Mouse (Mus musculus) intestine, postnatal 0 days (tissue): ENCODE data around the gene Il21r. TPM values are rescaled to one million over a fixed set of nuclear protein-coding genes. Genes with fewer than 3 reads are reported as not detected.
A peak's percentile ranks its signal among the peaks of the same experiment; 100 is the strongest.

Experiments
- ATAC-seq: fragments of 200-750 bp; cut with Nextera tagmentation; 2 replicates; pipeline ENCODE4 v1.8.0; 2017; ENCODE audit warnings: mild to moderate bottlenecking, moderate TSS enrichment, moderate library complexity
- H3K27ac ChIP-seq: fragments of 300-500 bp; sonication (generic); 2 replicates; pipeline ENCODE4 v1.5.1; 2014; ENCODE audit warnings: mild to moderate bottlenecking, low read depth, low read length, moderate library complexity
- H3K27me3 ChIP-seq: fragments of 300-500 bp; sonication (generic); replicated peaks from 2 replicates; pipeline ENCODE4 v1.6.1; 2014; ENCODE audit warnings: low read length, mixed read lengths; ENCODE audit not compliant: control insufficient read depth, insufficient read depth
- H3K36me3 ChIP-seq: fragments of 300-500 bp; sonication (generic); 2 replicates; pipeline ENCODE4 v1.6.1; 2014; ENCODE audit warnings: mild to moderate bottlenecking, moderate library complexity; ENCODE audit not compliant: control insufficient read depth, insufficient read depth
- H3K4me1 ChIP-seq: fragments of 300-500 bp; sonication (generic); replicated peaks from 2 replicates; pipeline ENCODE4 v1.6.1; 2014; ENCODE audit warnings: antibody characterized with exemption, low read length, mixed read lengths; ENCODE audit not compliant: control insufficient read depth, insufficient read depth
- H3K4me2 ChIP-seq: fragments of 300-500 bp; sonication (generic); replicated peaks from 2 replicates; pipeline ENCODE4 v1.6.1; 2014; ENCODE audit warnings: low read depth, mild to moderate bottlenecking, moderate library complexity
- H3K4me3 ChIP-seq: fragments of 300-500 bp; sonication (generic); 2 replicates; pipeline ENCODE4 v1.5.1; 2014; ENCODE audit warnings: low read depth, low read length
- H3K9ac ChIP-seq: fragments of 300-500 bp; sonication (generic); 2 replicates; pipeline ENCODE4 v1.6.1; 2014; ENCODE audit warnings: mild to moderate bottlenecking, low read depth, low read length
- H3K9me3 ChIP-seq: fragments of 300-500 bp; sonication (generic); 2 replicates; pipeline ENCODE4 v1.6.1; 2016; ENCODE audit warnings: mixed run types; ENCODE audit not compliant: control insufficient read depth
- CTCF ChIP-seq: sonication (generic); IDR thresholded peaks from 2 replicates; pipeline ENCODE4 v1.5.1; 2016; ENCODE audit warnings: low read depth, mild to moderate bottlenecking, control low read depth, antibody characterized with exemption, moderate library complexity
- WGBS: fragments of 180-500 bp; shearing (Covaris S2); extraction: QIAGEN DNeasy Blood & Tissue Kit; methylation state at CpG from one replicate; pipeline ENCODE4 v1.1.7; 2014; 5-methylcytosine and 5-hydroxymethylcytosine counted together
- polyA plus RNA-seq: library from polyadenylated mRNA; unstranded; fragments of >200 nt; fragmentation: Nextera tagmentation; extraction: Ambion mirVana; gene quantifications from 2 replicates; pipeline ENCODE4 v1.2.1, GENCODE M21; 2015

Gene Il21r
- polyA plus RNA-seq, 1 experiment from 2014 or later: 0.09 TPM

DNA sequence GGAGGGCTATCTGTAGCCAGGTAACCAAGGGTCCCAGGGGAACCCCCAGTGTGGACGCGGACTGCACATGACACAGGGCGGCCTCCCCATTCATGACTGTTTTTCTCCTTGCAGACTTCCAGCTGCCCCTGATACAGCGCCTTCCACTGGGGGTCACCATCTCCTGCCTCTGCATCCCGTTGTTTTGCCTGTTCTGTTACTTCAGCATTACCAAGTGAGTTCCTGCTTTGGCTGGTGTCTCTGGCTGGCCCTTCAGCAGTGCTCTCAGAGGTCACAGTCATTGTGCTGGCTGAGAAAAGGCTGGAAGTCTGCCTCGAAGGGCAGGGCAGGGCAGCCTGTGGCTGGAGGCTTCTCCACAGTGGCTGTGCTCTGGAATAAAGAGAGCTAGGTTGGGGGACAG, 30.5 kb upstream of the Il21r start:
- H3K9ac ChIP-seq: no peak overlapping the region
- WGBS: 65% methylated on average over 6 of the region's 6 CpGs
- peaks cover 98% of the 10 kb centered on the region for H3K36me3 ChIP-seq

DNA sequence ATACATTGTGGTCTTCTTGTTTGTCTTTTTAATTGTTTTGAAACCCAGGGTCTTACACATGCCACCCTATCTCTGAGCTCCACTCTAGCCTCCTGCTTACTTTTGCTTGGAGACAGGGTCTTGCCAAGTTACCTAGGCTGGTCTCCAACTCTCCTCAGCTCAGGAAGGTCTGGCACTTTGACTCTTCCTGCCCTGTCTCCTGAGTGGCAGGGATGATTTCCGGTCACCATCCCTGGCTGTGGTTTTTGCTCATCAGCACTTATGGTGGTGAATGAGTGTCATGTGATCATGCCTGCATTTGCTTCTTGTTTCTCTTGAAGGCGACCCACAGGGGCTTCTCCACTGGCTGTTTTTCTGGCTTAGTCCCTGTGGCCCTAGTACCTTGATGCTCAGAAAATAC, 29.4 kb upstream of the Il21r start:
- ATAC-seq: no peak
- no peaks in the 10 kb centered on the region for H3K27me3 ChIP-seq
- H3K4me2 ChIP-seq: no peak overlapping the region
- 66% methylated on average over 2 of the region's 2 CpGs for WGBS
- no peak overlapping the region for H3K9ac ChIP-seq
- peaks cover 91% of the 10 kb centered on the region for H3K36me3 ChIP-seq
- no peak for TF ChIP-seq CTCF
- no peak overlapping the region for H3K27ac ChIP-seq
- no peaks in the 10 kb centered on the region for H3K9me3 ChIP-seq
- H3K4me1 ChIP-seq: no peaks in the 10 kb centered on the region
- H3K4me3 ChIP-seq: no peak overlapping the region

More for the DNA sequence above, 30.5 kb upstream of the Il21r start:
- no peaks in the 10 kb centered on the region for H3K27me3 ChIP-seq
- TF ChIP-seq CTCF: no peak
- H3K4me2 ChIP-seq: no peak overlapping the region
- H3K9me3 ChIP-seq: no peaks in the 10 kb centered on the region
- no peaks in the 10 kb centered on the region for H3K4me1 ChIP-seq
- H3K4me3 ChIP-seq: no peak overlapping the region
- no peak overlapping the region for H3K27ac ChIP-seq
- no peak for ATAC-seq

DNA sequence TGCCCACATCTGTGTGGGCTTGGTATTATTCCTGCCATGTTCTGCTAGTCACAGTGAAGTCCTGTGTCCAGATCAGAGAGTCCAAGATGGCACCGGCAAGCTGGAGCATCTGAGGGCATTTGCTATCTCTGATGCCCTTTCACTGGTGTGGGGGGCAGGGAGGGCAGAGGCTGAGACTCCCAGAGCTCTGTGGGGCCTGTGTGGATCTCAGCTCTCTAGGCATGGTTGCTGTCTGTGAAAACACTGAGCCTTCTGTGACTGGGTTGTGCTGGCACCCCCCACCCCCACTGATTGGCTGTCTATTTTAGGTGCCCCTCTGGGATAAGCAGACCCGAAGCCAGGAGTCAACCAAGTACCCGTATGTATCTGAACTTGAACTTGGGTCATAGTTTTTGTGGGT, 28.4 kb upstream of the Il21r start:
- Histone ChIP-seq H3K36me3 (peaks cover 81% of the 10 kb centered on the region), H3K9ac (no peak overlapping the region), H3K9me3 (no peaks in the 10 kb centered on the region), H3K4me3 (no peak overlapping the region), H3K27me3 (no peaks in the 10 kb centered on the region), H3K27ac (no peak overlapping the region), H3K4me1 (no peaks in the 10 kb centered on the region), H3K4me2 (no peak overlapping the region)
- WGBS: 86% methylated on average over 3 of the region's 3 CpGs
- no peak for ATAC-seq
- TF ChIP-seq CTCF: no peak

DNA sequence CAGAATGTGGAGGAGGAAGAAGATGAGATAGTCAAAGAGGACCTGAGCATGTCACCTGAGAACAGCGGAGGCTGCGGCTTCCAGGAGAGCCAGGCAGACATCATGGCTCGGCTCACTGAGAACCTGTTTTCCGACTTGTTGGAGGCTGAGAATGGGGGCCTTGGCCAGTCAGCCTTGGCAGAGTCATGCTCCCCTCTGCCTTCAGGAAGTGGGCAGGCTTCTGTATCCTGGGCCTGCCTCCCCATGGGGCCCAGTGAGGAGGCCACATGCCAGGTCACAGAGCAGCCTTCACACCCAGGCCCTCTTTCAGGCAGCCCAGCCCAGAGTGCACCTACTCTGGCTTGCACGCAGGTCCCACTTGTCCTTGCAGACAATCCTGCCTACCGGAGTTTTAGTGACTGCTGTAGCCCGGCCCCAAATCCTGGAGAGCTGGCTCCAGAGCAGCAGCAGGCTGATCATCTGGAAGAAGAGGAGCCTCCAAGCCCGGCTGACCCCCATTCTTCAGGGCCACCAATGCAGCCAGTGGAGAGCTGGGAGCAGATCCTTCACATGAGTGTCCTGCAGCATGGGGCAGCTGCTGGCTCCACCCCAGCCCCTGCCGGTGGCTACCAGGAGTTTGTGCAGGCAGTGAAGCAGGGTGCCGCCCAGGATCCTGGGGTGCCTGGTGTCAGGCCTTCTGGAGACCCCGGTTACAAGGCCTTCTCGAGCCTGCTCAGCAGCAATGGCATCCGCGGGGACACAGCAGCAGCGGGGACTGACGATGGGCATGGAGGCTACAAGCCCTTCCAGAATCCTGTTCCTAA, 27.3 kb upstream of the Il21r start:
- Histone ChIP-seq H3K9me3 (no peaks in the 10 kb centered on the region), H3K4me1 (no peaks in the 10 kb centered on the region), H3K27me3 (no peaks in the 10 kb centered on the region), H3K36me3 (peaks cover 70% of the 10 kb centered on the region), H3K9ac (no peak overlapping the region), H3K27ac (no peak overlapping the region), H3K4me3 (no peak overlapping the region), H3K4me2 (no peak overlapping the region)
- no peak for ATAC-seq
- TF ChIP-seq CTCF: no peak
- WGBS: 82% methylated on average over 16 of the region's 16 CpGs

DNA sequence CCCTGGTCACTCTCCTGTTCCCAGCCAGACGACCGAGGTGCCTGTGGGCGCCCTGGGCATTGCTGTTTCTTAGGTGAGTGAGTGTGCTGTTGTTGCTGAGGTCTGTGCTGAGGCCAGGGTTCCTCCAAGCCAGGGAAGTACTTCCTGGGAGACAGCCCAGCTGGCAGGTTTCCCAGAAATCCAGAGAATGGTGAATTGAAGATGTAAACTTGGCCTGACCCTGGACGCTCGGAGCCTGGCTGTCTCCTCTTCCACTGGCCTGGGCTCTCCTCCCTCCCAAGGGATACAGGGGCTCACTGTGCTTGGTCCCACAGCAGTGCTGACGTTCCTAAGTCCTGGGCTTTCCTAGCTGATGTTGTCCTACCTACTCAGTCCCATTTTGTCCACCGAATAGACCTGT, 26.2 kb upstream of the Il21r start:
- H3K9me3 ChIP-seq: no peaks in the 10 kb centered on the region
- H3K27me3 ChIP-seq: no peaks in the 10 kb centered on the region
- WGBS: 59% methylated on average over 7 of the region's 7 CpGs
- peaks cover 60% of the 10 kb centered on the region for H3K36me3 ChIP-seq
- H3K4me1 ChIP-seq: no peaks in the 10 kb centered on the region
- H3K4me3 ChIP-seq: no peak overlapping the region
- H3K9ac ChIP-seq: no peak overlapping the region
- TF ChIP-seq CTCF: no peak
- H3K4me2 ChIP-seq: no peak overlapping the region
- ATAC-seq: no peak
- peak overlapping the region; percentile 46; the same call in 1 of the 2 replicates for H3K27ac ChIP-seq

DNA sequence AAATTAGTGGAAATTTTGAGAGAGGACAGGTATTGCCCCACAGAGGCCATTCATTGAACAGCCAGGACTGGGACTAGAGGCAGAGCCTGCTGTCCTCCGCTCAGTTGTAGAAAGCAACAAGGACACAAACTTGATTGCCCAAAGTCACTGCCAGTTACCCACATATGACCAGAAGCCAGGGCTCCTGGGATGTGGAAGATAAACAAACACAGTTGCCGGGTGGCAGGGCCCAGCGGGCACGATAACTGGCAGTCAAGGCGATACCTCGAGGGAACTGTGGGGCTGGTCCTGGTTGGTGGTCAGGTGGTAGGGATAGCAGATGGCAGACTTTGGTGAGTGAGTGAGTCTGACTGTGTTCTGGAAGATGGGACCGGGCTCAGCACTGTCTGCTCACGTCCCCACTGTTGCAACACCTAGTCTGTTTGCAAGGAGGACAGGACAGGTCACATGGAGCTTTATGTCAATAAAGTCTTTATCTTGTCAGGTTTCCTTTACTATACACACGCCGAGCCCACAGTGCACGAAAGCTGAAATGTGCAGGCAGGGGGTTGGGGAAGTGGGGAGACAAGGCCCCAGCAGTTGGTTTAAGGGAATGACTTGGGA, 25.6 kb upstream of the Il21r start:
- Histone ChIP-seq H3K36me3 (peaks cover 54% of the 10 kb centered on the region), H3K9ac (no peak overlapping the region), H3K4me1 (no peaks in the 10 kb centered on the region), H3K4me3 (no peak overlapping the region), H3K27ac (0 out of 2 replicates have a peak overlapping the region, but pooled peaks have one; percentile 46), H3K27me3 (no peaks in the 10 kb centered on the region), H3K9me3 (no peaks in the 10 kb centered on the region), H3K4me2 (no peak overlapping the region)
- TF ChIP-seq CTCF: no peak
- ATAC-seq: no peak
- WGBS: 61% methylated on average over 11 of the region's 11 CpGs
